Mouse (Mus musculus): Measurements from ENCODE around the gene Tpcn2.
A peak's percentile ranks its signal among the peaks of the same experiment; 100 is the strongest.

The Tpcn2 gene

GRCm38 (mm10) chr7:145283487-145284187, at the start of gene Tpcn2:
Gene Tpcn2 (minus strand): TSS chr7:145284011.
- peak; percentile 98 for DNase-seq (ENCODE audit: low read depth, low spot score)

- DNase-seq (ENCODE audit: low read depth, low spot score), result peak; percentile 66
These were observed 48.7 kb upstream of the Tpcn2 start for GRCm38 (mm10) chr7:145332376-145333041.

- peak; percentile 75 for DNase-seq (ENCODE audit: low read depth, low spot score)
These were observed 46.8 kb upstream of the Tpcn2 start for GRCm38 (mm10) chr7:145330641-145331040.

- peak; percentile 92 for DNase-seq (ENCODE audit: low read depth, low spot score)
These were observed 46.2 kb upstream of the Tpcn2 start for GRCm38 (mm10) chr7:145329982-145330381.

- DNase-seq (ENCODE audit: low read depth, low spot score), result no peak
These were observed 41.9 kb upstream of the Tpcn2 start for GRCm38 (mm10) chr7:145325697-145326096.

- no peak for DNase-seq (ENCODE audit: low read depth, low spot score)
These were observed 39.8 kb upstream of the Tpcn2 start for GRCm38 (mm10) chr7:145323607-145324006.

- no peak for DNase-seq (ENCODE audit: low read depth, low spot score)
These were observed 35.7 kb upstream of the Tpcn2 start for GRCm38 (mm10) chr7:145319481-145319880.

- peak; percentile 45 for DNase-seq (ENCODE audit: low read depth, low spot score)
These were observed 33.7 kb upstream of the Tpcn2 start for GRCm38 (mm10) chr7:145317522-145317921.

- DNase-seq (ENCODE audit: low read depth, low spot score), result no peak
These were observed 31.1 kb upstream of the Tpcn2 start, which contains the start of gene Mrgprd for GRCm38 (mm10) chr7:145314785-145315411. Gene Mrgprd (plus strand): TSS chr7:145314835.

GRCm38 (mm10) chr7:145312137-145312536, 28.3 kb upstream of the Tpcn2 start:
- peak; percentile 61 for DNase-seq (ENCODE audit: low read depth, low spot score)

GRCm38 (mm10) chr7:145310526-145310925, 26.7 kb upstream of the Tpcn2 start:
- no peak for DNase-seq (ENCODE audit: low read depth, low spot score)

GRCm38 (mm10) chr7:145309877-145310276, 26.1 kb upstream of the Tpcn2 start:
- DNase-seq (ENCODE audit: low read depth, low spot score), result no peak

GRCm38 (mm10) chr7:145308866-145309265, 25.1 kb upstream of the Tpcn2 start:
- peak; percentile 67 for DNase-seq (ENCODE audit: low read depth, low spot score)

GRCm38 (mm10) chr7:145308061-145308675, 24.4 kb upstream of the Tpcn2 start:
- no peak for DNase-seq (ENCODE audit: low read depth, low spot score)

GRCm38 (mm10) chr7:145307636-145308035, 23.8 kb upstream of the Tpcn2 start:
- DNase-seq (ENCODE audit: low read depth, low spot score), result no peak

GRCm38 (mm10) chr7:145304153-145304552, 20.3 kb upstream of the Tpcn2 start:
- no peak for DNase-seq (ENCODE audit: low read depth, low spot score)

GRCm38 (mm10) chr7:145302488-145303285, 18.9 kb upstream of the Tpcn2 start:
- peak; percentile 85 for DNase-seq (ENCODE audit: low read depth, low spot score)

- DNase-seq (ENCODE audit: low read depth, low spot score), result peak; percentile 58
These were observed 17.7 kb upstream of the Tpcn2 start for GRCm38 (mm10) chr7:145301341-145302005.

GRCm38 (mm10) chr7:145301008-145301340, 17.2 kb upstream of the Tpcn2 start:
- DNase-seq (ENCODE audit: low read depth, low spot score), result peak; percentile 71

- DNase-seq (ENCODE audit: low read depth, low spot score), result peak; percentile 95
These were observed 16.7 kb upstream of the Tpcn2 start, which contains the start of gene Mrgprf for GRCm38 (mm10) chr7:145300321-145301007. Gene Mrgprf (plus strand): TSS chr7:145300828.

Measured in 3T3-L1 (cell line).